Mouse (Mus musculus): ENCODE measurements around the gene Snx9.

DNA sequence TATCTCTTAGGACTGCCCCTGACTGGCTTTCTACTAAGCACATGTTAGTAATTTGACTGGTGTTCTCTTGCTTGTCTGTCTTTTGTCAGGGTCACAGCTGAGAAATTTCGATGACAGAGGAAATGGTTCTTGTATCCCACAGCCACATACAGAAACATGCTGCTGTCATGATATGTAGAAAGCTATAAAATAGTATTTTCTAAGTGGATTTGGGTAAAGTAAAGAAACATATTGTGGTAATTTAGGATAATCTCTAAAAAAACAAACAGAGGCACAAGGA is 26.5 kb upstream of the Snx9 start:
- TF ChIP-seq CTCF (IDR thresholded peaks at IDR 0.05; ENCODE audit: low read depth, low read length) (no peak), POLR2A (IDR thresholded peaks at IDR 0.05; ENCODE audit: extremely low read depth, insufficient read depth, low read length) (no peak)
